Mouse (Mus musculus): ENCODE data around the gene Rrnad1. TPM values are rescaled to one million over a fixed set of nuclear protein-coding genes. Genes with fewer than 3 reads are reported as not detected.
"Not testable (repeated sequence)": the region's sequence is repeated elsewhere in the genome, so short reads cannot be mapped to it uniquely, and the experiment has no call there.

The Rrnad1 gene
- polyA plus RNA-seq, 1 experiment from 2014 or later: 6.4 TPM

DNA sequence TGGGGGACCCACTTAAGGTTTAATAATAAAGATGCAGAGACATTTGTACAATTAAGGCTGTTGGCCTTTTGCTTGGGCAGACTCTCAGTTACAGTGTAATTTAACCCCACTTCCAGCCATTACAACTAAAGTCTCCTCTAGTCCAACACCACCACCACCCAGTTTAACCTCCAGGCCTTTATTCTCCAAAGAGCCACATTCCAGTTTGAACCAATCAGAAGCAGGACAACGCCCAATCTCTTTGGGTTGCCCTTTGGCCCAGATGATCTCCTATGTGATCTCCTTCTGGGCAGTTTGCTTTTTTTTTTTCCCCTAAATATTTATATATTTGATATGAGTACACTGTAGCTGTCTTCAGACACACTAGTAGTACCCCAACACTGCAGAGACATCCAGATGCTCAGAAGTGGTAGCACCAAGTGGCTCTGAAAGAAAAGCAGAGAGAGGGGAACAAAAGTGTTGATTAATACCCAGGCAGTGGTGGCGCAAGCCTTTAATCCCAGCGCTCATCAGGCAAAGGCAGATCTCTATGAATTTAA is 37.1 kb downstream of the Rrnad1 start:
- WGBS (ENCODE audit: missing documents): 93% methylated on average over 3 of the region's 3 CpGs
- H3K79me2 ChIP-seq (ENCODE audit: inconsistent target): no peaks in the 10 kb centered on the region
- H3K36me3 ChIP-seq (ENCODE audit: inconsistent target): no peaks in the 10 kb centered on the region
- no peak overlapping the region for H3K4me3 ChIP-seq (ENCODE audit: inconsistent target)
- H3K27ac ChIP-seq: no peak overlapping the region

DNA sequence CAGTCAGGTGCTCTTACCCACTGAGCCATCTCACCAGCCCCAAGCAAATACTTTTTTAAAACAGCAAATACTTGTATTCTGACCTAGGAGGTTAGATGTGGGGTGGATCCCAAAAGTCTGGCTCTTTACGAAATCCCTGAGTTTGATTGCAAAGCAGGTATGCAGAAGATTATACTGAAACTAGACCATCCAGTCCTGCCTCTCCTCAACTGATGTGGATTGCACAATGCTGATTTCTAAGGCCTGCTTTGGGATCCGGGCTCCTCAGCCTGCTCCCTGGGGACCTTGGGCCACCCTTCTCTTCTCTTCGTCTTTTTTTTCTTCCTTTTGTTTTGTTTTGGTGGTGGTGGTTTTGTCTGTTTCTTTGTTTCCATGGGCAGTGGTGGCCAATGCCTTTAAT is 39.0 kb downstream of the Rrnad1 start:
- no peak overlapping the region for H3K4me3 ChIP-seq (ENCODE audit: inconsistent target)
- H3K27ac ChIP-seq: no peak overlapping the region
- no peaks in the 10 kb centered on the region for H3K79me2 ChIP-seq (ENCODE audit: inconsistent target)
- WGBS (ENCODE audit: missing documents): 73% methylated on average over 3 of the region's 3 CpGs
- no peaks in the 10 kb centered on the region for H3K36me3 ChIP-seq (ENCODE audit: inconsistent target)

GRCm38 (mm10) chr3:87887400-87887799 is 43.1 kb downstream of the Rrnad1 start:
- 78% methylated on average over 4 of the region's 4 CpGs for WGBS (ENCODE audit: missing documents)
- not testable (repeated sequence) for H3K4me3 ChIP-seq (ENCODE audit: inconsistent target); H3K36me3 ChIP-seq (ENCODE audit: inconsistent target); H3K27ac ChIP-seq
- peaks cover 28% of the 10 kb centered on the region for H3K79me2 ChIP-seq (ENCODE audit: inconsistent target)

DNA sequence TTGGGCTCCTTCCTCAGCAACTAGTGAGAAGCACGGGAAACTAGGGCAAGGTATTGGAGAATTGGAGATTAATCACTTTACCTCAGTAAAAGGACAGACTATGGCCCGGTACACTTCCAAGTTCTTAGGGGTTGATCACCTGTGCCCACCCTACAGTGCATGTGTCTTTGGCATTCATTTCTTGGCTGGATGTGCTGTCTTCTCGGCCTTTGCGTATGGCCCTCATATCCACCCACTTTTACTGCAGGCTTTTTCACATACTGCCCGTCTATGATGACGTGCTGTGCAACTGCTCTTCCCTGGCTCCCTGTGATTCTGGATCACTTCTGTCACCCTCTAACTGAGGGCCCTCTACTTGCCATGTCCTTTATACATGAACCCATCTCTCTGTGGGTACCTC is 44.1 kb downstream of the Rrnad1 start:
- 96% methylated on average over 6 of the region's 6 CpGs for WGBS (ENCODE audit: missing documents)
- H3K4me3 ChIP-seq (ENCODE audit: inconsistent target): peak overlapping the region; percentile 84

GRCm38 (mm10) chr3:87886004-87886365 is 44.5 kb downstream of the Rrnad1 start:
- 0 out of 2 replicates have a peak overlapping the region, but pooled peaks have one; percentile 17 for H3K27ac ChIP-seq
- WGBS (ENCODE audit: missing documents): 7% methylated on average over 10 of the region's 10 CpGs
- peaks cover 43% of the 10 kb centered on the region for H3K79me2 ChIP-seq (ENCODE audit: inconsistent target)
- H3K4me3 ChIP-seq (ENCODE audit: inconsistent target): peak overlapping the region; percentile 84
- H3K36me3 ChIP-seq (ENCODE audit: inconsistent target): no peaks in the 10 kb centered on the region

More for the DNA sequence above, 44.1 kb downstream of the Rrnad1 start:
- H3K36me3 ChIP-seq (ENCODE audit: inconsistent target): no peaks in the 10 kb centered on the region
- H3K27ac ChIP-seq: no peak overlapping the region
- H3K79me2 ChIP-seq (ENCODE audit: inconsistent target): peaks cover 38% of the 10 kb centered on the region

DNA sequence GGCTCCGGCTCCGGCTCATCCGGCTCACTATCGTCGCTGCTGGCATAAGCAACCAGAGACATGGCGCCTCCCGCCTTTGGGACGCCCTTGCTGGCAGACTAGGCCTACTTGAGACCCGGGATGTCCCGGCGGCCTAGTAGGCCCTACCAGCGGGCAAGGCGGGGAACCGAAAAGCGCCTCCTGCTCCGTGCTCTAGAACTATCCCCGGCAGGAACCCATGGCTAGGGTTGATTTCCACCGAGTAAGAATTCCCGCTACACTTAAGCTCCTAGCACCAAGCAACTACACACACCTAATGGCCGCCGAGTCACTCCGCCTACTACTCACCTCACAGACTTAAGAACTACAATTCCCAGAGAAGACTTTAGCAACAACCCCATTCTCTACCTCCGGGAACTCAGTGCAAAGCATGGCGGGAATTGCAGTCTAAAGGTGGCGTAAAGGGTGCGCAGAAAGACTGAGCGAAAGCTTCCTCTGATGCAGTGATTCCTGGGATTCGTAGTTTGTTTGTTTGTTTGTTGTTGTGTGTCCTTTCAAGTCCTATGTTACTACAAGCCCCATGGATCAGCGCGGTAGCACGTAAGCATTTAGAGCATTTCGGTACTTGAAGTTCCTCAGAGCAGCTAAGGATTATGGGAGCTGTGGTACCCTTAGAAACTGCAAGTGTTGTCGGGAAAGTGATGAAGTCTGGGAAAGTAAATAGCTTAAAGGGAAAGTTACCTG is 45.1 kb downstream of the Rrnad1 start, which contains the start of gene Prcc:
Prcc (minus strand) TSS at position 328 of the 723 bp plus-strand sequence.
- Histone ChIP-seq H3K79me2 (ENCODE audit: inconsistent target) (peaks cover 48% of the 10 kb centered on the region), H3K27ac (peak within 1 kb of the TSS; percentile 68), H3K4me3 (ENCODE audit: inconsistent target) (peak within 1 kb of the TSS; percentile 84), H3K36me3 (ENCODE audit: inconsistent target) (no peaks in the 10 kb centered on the region; the same call in 1 of the 2 replicates)
- under 1% methylated on average over 33 of the region's 33 CpGs for WGBS (ENCODE audit: missing documents)

- no peaks in the 10 kb centered on the region; the same call in 1 of the 2 replicates for H3K36me3 ChIP-seq (ENCODE audit: inconsistent target)
- peak overlapping the region; percentile 68 for H3K27ac ChIP-seq
- peaks cover 55% of the 10 kb centered on the region for H3K79me2 ChIP-seq (ENCODE audit: inconsistent target)
- peak overlapping the region; percentile 84 for H3K4me3 ChIP-seq (ENCODE audit: inconsistent target)
- under 1% methylated on average over 27 of the region's 28 CpGs for WGBS (ENCODE audit: missing documents)
Measured at GRCm38 (mm10) chr3:87884708-87885251, 45.7 kb downstream of the Rrnad1 start.

DNA sequence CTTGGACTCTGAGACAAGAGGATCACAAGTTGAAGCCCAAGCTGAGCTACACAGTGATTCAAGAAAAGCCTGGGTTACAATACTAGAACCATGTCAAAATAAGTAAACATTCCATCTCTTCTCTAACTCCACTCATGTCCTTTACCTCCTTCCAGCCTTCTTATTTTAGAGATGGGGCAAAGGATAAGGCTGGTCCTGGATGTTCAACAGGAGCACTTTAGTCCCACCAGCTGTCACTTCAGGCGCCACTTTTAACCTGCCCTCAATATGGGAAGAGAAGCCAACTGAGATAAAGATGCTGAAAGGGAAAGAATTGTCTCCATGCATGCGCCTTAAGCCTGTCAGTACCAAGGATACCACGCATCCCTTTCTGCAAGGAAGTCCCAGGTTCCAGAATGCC is 46.2 kb downstream of the Rrnad1 start:
- Histone ChIP-seq H3K4me3 (ENCODE audit: inconsistent target) (peak overlapping the region; percentile 84), H3K27ac (0 out of 2 replicates have a peak overlapping the region, but pooled peaks have one; percentile 12), H3K79me2 (ENCODE audit: inconsistent target) (peaks cover 59% of the 10 kb centered on the region), H3K36me3 (ENCODE audit: inconsistent target) (no peaks in the 10 kb centered on the region; the same call in 1 of the 2 replicates)
- 10% methylated on average over 3 of the region's 3 CpGs for WGBS (ENCODE audit: missing documents)

DNA sequence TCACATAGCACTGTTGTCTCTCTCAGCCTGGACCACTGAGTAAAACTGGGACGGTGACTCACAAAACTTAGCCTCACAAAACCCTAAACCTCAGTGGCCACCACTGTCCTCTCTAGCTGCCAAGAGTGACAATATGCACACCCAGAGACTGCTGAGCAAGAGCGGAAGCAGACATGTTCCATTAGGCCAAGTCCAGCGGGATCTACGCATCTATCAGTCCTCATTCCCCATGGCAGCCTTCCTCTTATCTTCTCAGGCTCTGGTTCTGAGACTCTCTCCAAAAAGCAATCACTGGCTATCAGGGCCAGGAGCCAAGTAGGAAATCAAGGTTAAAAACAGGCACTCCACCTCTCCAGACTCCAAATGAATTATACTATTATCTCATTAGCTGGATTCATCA is 52.8 kb downstream of the Rrnad1 start:
- Histone ChIP-seq H3K27ac (no peak overlapping the region), H3K79me2 (ENCODE audit: inconsistent target) (peaks cover 98% of the 10 kb centered on the region), H3K4me3 (ENCODE audit: inconsistent target) (no peak overlapping the region), H3K36me3 (ENCODE audit: inconsistent target) (peaks cover 4% of the 10 kb centered on the region; the same call in 1 of the 2 replicates)
- 98% methylated on average over 4 of the region's 4 CpGs for WGBS (ENCODE audit: missing documents)

Other genes with a start within 250 kb of the Rrnad1 start
- gene Lrrc71, start 182.1 kb downstream of the Rrnad1 start, polyA plus RNA-seq (2018): 0.22 TPM in 1 of 3 replicates, not detected in the others
- not detected in 3 replicates for gene Ntrk1, start 135.6 kb downstream of the Rrnad1 start, polyA plus RNA-seq (2018)
- not detected in 3 replicates for gene Insrr, start 133.8 kb downstream of the Rrnad1 start, polyA plus RNA-seq (2018)
- gene Pear1, start 106.4 kb downstream of the Rrnad1 start, polyA plus RNA-seq (2018): 0.07 to 0.30 TPM in 2 of 3 replicates, not detected in the other
- gene Sh2d2a, start 84.0 kb downstream of the Rrnad1 start, polyA plus RNA-seq (2018): not detected in 3 replicates
- gene Prcc, start 45.1 kb downstream of the Rrnad1 start, polyA plus RNA-seq (2018): 21.8 to 30.4 TPM (median 26.0 TPM) in 3 replicates
- 101 to 165 TPM (median 143 TPM) in 3 replicates for gene Hdgf, start 24.4 kb downstream of the Rrnad1 start, polyA plus RNA-seq (2018)
- gene Mrpl24, start 11.2 kb downstream of the Rrnad1 start, polyA plus RNA-seq (2018): 54.3 to 77.0 TPM (median 59.3 TPM) in 3 replicates
- 14.0 to 16.8 TPM (median 14.2 TPM) in 3 replicates for gene Isg20l2, start 403 bp downstream of the Rrnad1 start, polyA plus RNA-seq (2018)
- not detected in 3 replicates for gene Crabp2, start 17.9 kb upstream of the Rrnad1 start, polyA plus RNA-seq (2018)
- 0.35 to 2.8 TPM (median 2.5 TPM) in 3 replicates for gene Nes, start 40.4 kb upstream of the Rrnad1 start, polyA plus RNA-seq (2018)
- not detected in 3 replicates for gene Bcan, start 69.5 kb upstream of the Rrnad1 start, polyA plus RNA-seq (2018)
- not detected in 3 replicates for gene Hapln2, start 96.9 kb upstream of the Rrnad1 start, polyA plus RNA-seq (2018)
- 6.3 to 30.7 TPM (median 19.6 TPM) in 3 replicates for gene Gpatch4, start 112.4 kb upstream of the Rrnad1 start, polyA plus RNA-seq (2018)
- 66.0 to 99.6 TPM (median 82.3 TPM) in 3 replicates for gene Naxe, start 127.8 kb upstream of the Rrnad1 start, polyA plus RNA-seq (2018)
- gene Ttc24, start 147.6 kb upstream of the Rrnad1 start, polyA plus RNA-seq (2018): not detected in 3 replicates
- gene Iqgap3, start 151.3 kb upstream of the Rrnad1 start, polyA plus RNA-seq (2018): 2.5 to 4.1 TPM (median 3.7 TPM) in 3 replicates
- gene Mef2d, start 211.7 kb upstream of the Rrnad1 start, polyA plus RNA-seq (2018): 37.8 to 68.1 TPM (median 46.3 TPM) in 3 replicates

All from macrophage (primary cell).